Mouse (Mus musculus) intestine, embryonic 15.5 days (tissue): ENCODE results near the gene Olfr741. TPM values are rescaled to one million over a fixed set of nuclear protein-coding genes. Genes with fewer than 3 reads are reported as not detected.

Experiments used
- ATAC-seq: fragments of 200-750 bp; cut with Nextera tagmentation; 2 replicates; pipeline ENCODE4 v1.8.0; 2017; ENCODE audit warnings: moderate TSS enrichment, moderate library complexity
- H3K27ac ChIP-seq: fragments of 300-500 bp; sonication (generic); 2 replicates; pipeline ENCODE4 v1.5.1; 2015; ENCODE audit warnings: mild to moderate bottlenecking, inconsistent platforms
- H3K27me3 ChIP-seq: fragments of 300-500 bp; sonication (generic); replicated peaks from 2 replicates; pipeline ENCODE4 v1.6.1; 2015; ENCODE audit warnings: inconsistent platforms
- H3K36me3 ChIP-seq: fragments of 300-500 bp; sonication (generic); 2 replicates; pipeline ENCODE4 v1.6.1; 2015; ENCODE audit warnings: inconsistent platforms
- H3K4me1 ChIP-seq: fragments of 300-500 bp; sonication (generic); replicated peaks from 2 replicates; pipeline ENCODE4 v1.6.1; 2015; ENCODE audit warnings: inconsistent platforms
- H3K4me2 ChIP-seq: fragments of 300-500 bp; sonication (generic); replicated peaks from 2 replicates; pipeline ENCODE4 v1.6.1; 2015; ENCODE audit warnings: mild to moderate bottlenecking, inconsistent platforms
- H3K4me3 ChIP-seq: fragments of 300-500 bp; sonication (generic); replicated peaks from 2 replicates; pipeline ENCODE4 v1.5.1; 2015; ENCODE audit warnings: inconsistent platforms
- H3K9ac ChIP-seq: fragments of 300-500 bp; sonication (generic); 2 replicates; pipeline ENCODE4 v1.6.1; 2015; ENCODE audit warnings: inconsistent platforms
- H3K9me3 ChIP-seq: fragments of 300-500 bp; sonication (generic); 2 replicates; pipeline ENCODE4 v1.6.1; 2016; ENCODE audit warnings: inconsistent platforms
- WGBS: fragments of 180-500 bp; shearing (Covaris S2); methylation state at CpG from one replicate; pipeline ENCODE4 v1.1.7; 2015; 5-methylcytosine and 5-hydroxymethylcytosine counted together
- polyA plus RNA-seq: library from polyadenylated mRNA; unstranded; fragments of >200 nt; fragmentation: Nextera tagmentation; extraction: Ambion mirVana; gene quantifications from 2 replicates; pipeline ENCODE4 v1.2.1, GENCODE M21; 2015

The Olfr741 gene
- not detected in 2 replicates for polyA plus RNA-seq

DNA sequence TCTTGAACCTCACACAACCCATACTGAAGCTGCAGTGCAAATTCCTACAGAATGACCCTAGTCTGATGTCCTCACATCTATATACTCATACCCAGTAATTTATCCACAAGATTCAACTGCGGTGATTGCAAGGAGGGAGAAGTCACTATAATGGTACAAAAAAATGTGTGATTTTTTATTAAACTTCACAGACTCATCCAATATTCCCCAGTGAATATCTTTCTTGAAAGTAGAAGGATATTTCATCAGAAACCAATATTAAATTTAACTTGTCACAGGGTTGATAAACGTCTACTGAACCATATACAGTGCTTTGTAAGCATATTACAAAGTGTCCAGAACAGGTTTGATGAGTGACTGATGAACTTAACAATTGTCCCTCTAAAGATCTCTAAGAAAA is at the start of gene Olfr741:
TSS of gene Olfr741 (plus strand) at position 301 of the 400 bp plus-strand sequence.
- Histone ChIP-seq H3K27me3 (no peaks in the 10 kb centered on the region), H3K4me1 (no peaks in the 10 kb centered on the region), H3K9ac (no peak within 1 kb of the TSS), H3K4me2 (no peak within 1 kb of the TSS), H3K9me3 (no peaks in the 10 kb centered on the region), H3K36me3 (no peaks in the 10 kb centered on the region), H3K4me3 (no peak within 1 kb of the TSS), H3K27ac (no peak within 1 kb of the TSS)
- WGBS: 74% methylated on average over 2 of the region's 2 CpGs
- ATAC-seq: no peak

DNA sequence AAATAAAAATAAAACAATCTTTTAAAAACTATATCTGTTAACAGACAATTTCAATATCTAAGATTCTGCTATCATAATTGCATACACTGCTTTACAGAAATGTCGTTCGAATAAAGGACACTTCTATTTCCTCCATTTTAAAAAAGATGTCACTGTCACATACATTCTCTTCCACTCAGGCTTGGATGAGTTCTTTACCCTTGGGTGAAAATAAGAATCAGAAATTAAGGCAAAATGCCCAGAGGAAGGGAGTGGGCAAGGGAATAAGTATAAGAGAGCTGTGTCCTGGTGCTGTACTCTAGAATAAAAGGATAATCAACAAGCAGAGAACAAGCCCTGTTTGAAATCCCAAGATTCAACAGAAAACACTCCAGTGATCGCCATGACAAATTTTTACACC is 27.3 kb upstream of the Olfr741 start, which contains the start of gene Olfr740:
TSS of gene Olfr740 (plus strand) at position 301 of the 400 bp plus-strand sequence.
- 86% methylated on average over 3 of the region's 3 CpGs for WGBS
- no peak for ATAC-seq

DNA sequence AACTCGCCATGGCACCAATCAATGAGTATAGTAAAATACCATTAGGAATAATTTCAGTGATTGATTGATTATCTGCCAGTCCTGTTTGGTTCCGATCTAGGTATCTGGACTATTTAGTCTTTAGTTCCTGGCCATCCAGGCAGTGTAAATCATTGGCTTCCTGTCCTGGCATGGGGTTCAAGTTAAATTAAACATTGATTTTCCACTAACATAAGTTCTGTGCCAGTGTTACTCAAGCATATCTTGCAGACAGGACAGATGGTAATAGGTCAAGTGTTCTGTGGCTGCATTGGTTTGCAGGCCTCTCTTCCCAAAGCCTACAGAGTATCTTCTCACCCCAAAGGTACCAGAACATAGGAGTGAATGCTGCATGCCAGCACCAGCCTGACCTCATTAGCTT is 5.9 kb downstream of the Olfr741 start:
- Histone ChIP-seq H3K9me3 (no peaks in the 10 kb centered on the region), H3K27me3 (no peaks in the 10 kb centered on the region), H3K9ac (no peak overlapping the region), H3K27ac (no peak overlapping the region), H3K36me3 (no peaks in the 10 kb centered on the region), H3K4me1 (no peaks in the 10 kb centered on the region), H3K4me3 (no peak overlapping the region), H3K4me2 (no peak overlapping the region)
- WGBS: 53% methylated on average over 2 of the region's 2 CpGs
- ATAC-seq: no peak

More for the DNA sequence above, 27.3 kb upstream of the Olfr741 start, which contains the start of gene Olfr740:
- Histone ChIP-seq H3K27ac (no peak within 1 kb of the TSS), H3K36me3 (no peaks in the 10 kb centered on the region), H3K4me1 (no peaks in the 10 kb centered on the region), H3K27me3 (no peaks in the 10 kb centered on the region), H3K4me3 (no peak within 1 kb of the TSS), H3K4me2 (no peak within 1 kb of the TSS), H3K9me3 (no peaks in the 10 kb centered on the region), H3K9ac (no peak within 1 kb of the TSS)

DNA sequence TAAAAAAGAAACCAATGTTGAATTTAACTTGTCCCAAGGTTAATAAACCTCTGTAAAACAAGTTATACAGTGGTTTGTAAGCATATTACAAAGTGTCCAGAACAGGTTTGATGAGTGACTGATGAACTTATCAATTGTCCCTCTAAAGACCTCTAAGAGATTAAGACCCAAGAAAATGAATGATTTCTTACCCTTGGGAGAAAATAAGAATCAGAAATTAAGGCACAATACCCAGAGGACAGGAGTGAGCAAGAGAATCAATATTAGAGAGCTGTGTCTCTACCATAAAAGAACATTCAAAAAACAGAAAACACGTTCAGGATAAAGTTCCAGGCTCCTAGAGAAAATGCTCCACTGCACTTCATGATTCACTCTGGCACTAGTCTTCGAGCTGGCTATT is 30.8 kb downstream of the Olfr741 start, which contains the start of gene Olfr742:
TSS of gene Olfr742 (plus strand) at position 301 of the 400 bp plus-strand sequence.
- 61% methylated on average over 2 of the region's 2 CpGs for WGBS
- no peaks in the 10 kb centered on the region for H3K36me3 ChIP-seq
- H3K4me3 ChIP-seq: no peak within 1 kb of the TSS
- no peak for ATAC-seq
- no peak within 1 kb of the TSS for H3K9ac ChIP-seq
- no peaks in the 10 kb centered on the region for H3K27me3 ChIP-seq
- no peaks in the 10 kb centered on the region for H3K4me1 ChIP-seq
- H3K9me3 ChIP-seq: no peaks in the 10 kb centered on the region
- no peak within 1 kb of the TSS for H3K27ac ChIP-seq
- H3K4me2 ChIP-seq: no peak within 1 kb of the TSS

DNA sequence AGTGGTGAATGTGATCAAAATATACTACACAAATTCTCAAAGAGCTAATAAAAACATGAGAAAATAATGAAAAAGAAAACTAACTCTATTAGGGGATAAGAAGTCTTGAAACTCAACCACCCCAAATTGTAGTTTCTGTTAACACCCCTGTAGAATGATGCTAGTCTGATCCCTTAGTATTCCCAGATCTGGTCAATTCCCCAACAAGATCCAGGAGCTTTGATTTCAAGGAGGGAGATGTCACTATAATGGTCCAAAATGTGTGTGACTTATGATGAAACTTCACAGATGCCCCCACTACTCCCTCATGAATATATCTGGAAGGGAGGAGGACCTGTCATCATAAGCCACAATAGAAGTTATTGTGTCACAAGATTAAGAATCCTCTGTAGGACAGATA is 49.0 kb downstream of the Olfr741 start, which contains the start of gene Olfr743:
TSS of gene Olfr743 (plus strand) at position 301 of the 400 bp plus-strand sequence.
- Histone ChIP-seq H3K9me3 (no peaks in the 10 kb centered on the region), H3K4me1 (no peaks in the 10 kb centered on the region), H3K4me3 (no peak within 1 kb of the TSS), H3K36me3 (no peaks in the 10 kb centered on the region), H3K27ac (no peak within 1 kb of the TSS), H3K9ac (no peak within 1 kb of the TSS), H3K4me2 (no peak within 1 kb of the TSS), H3K27me3 (no peaks in the 10 kb centered on the region)
- no peak for ATAC-seq

Other genes starting within 250 kb of the Olfr741 start
- gene Olfr731, start 230.9 kb upstream of the Olfr741 start, polyA plus RNA-seq: not detected in 2 replicates
- not detected in 2 replicates for gene Olfr732, start 188.5 kb upstream of the Olfr741 start, polyA plus RNA-seq
- gene Olfr733, start 171.2 kb upstream of the Olfr741 start, polyA plus RNA-seq: not detected in 2 replicates
- not detected in 2 replicates for gene Olfr734, start 146.0 kb upstream of the Olfr741 start, polyA plus RNA-seq
- not detected in 2 replicates for gene Olfr735, start 123.9 kb upstream of the Olfr741 start, polyA plus RNA-seq
- 0.10 TPM in 1 of 2 replicates, not detected in the other for gene Tlr11, start 114.8 kb upstream of the Olfr741 start, polyA plus RNA-seq
- not detected in 2 replicates for gene Olfr736, start 91.6 kb upstream of the Olfr741 start, polyA plus RNA-seq
- not detected in 2 replicates for gene Olfr738, start 65.2 kb upstream of the Olfr741 start, polyA plus RNA-seq
- not detected in 2 replicates for gene Olfr739, start 54.1 kb upstream of the Olfr741 start, polyA plus RNA-seq
- gene Olfr740, start 27.2 kb upstream of the Olfr741 start, polyA plus RNA-seq: not detected in 2 replicates
- not detected in 2 replicates for gene Olfr742, start 30.9 kb downstream of the Olfr741 start, polyA plus RNA-seq
- gene Olfr743, start 49.1 kb downstream of the Olfr741 start, polyA plus RNA-seq: not detected in 2 replicates
- gene Olfr744, start 142.1 kb downstream of the Olfr741 start, polyA plus RNA-seq: not detected in 2 replicates
- gene Olfr745, start 166.7 kb downstream of the Olfr741 start, polyA plus RNA-seq: not detected in 2 replicates
- gene Olfr746, start 174.3 kb downstream of the Olfr741 start, polyA plus RNA-seq: not detected in 2 replicates
- not detected in 2 replicates for gene Olfr747, start 220.5 kb downstream of the Olfr741 start, polyA plus RNA-seq
- gene Olfr748, start 234.6 kb downstream of the Olfr741 start, polyA plus RNA-seq: not detected in 2 replicates